Mouse (Mus musculus) mature B cell (primary cell): Measurements from ENCODE around the gene Ppp1r12c.

Source experiments
- in situ Hi-C: fragments of 300-500 bp; cut with MboI; formaldehyde crosslinking; loops from 2 replicates; pipeline ENCODE4 v1.14.3; 2019

Ppp1r12c gene

GRCm38 (mm10) chr7:4516332-4517050 lies 15.0 kb upstream of the Ppp1r12c start, which contains the start of gene Tnnt1:
TSS of gene Tnnt1 (minus strand) at chr7:4516382.
- in situ Hi-C loops = no loop called here

GRCm38 (mm10) chr7:4515853-4516252 lies 14.4 kb upstream of the Ppp1r12c start:
- in situ Hi-C loops = no loop called here

- in situ Hi-C loops = no loop called here
Observed at GRCm38 (mm10) chr7:4513829-4514712, 12.6 kb upstream of the Ppp1r12c start.

- in situ Hi-C loops = no loop called here
Observed at GRCm38 (mm10) chr7:4513236-4513635, 11.8 kb upstream of the Ppp1r12c start.

- in situ Hi-C loops = no loop called here
Observed at GRCm38 (mm10) chr7:4511489-4512224, 10.2 kb upstream of the Ppp1r12c start.

- in situ Hi-C loops = no loop called here
Observed at GRCm38 (mm10) chr7:4509863-4510608, 8.6 kb upstream of the Ppp1r12c start.

GRCm38 (mm10) chr7:4508739-4509116 lies 7.2 kb upstream of the Ppp1r12c start:
- in situ Hi-C loops = no loop called here

GRCm38 (mm10) chr7:4508062-4508738 lies 6.7 kb upstream of the Ppp1r12c start:
- in situ Hi-C loops = no loop called here

- in situ Hi-C loops = no loop called here
Observed at GRCm38 (mm10) chr7:4507220-4507619, 5.7 kb upstream of the Ppp1r12c start.

- in situ Hi-C loops = no loop called here
Observed at GRCm38 (mm10) chr7:4504646-4505435, 3.4 kb upstream of the Ppp1r12c start.

- in situ Hi-C loops = no loop called here
Observed at GRCm38 (mm10) chr7:4503858-4504257, 2.4 kb upstream of the Ppp1r12c start.

- in situ Hi-C loops = no loop called here
Observed at GRCm38 (mm10) chr7:4503100-4503499, 1.6 kb upstream of the Ppp1r12c start.

GRCm38 (mm10) chr7:4502421-4503090 lies 1.1 kb upstream of the Ppp1r12c start:
- in situ Hi-C loops = no loop called here

- in situ Hi-C loops = no loop called here
Observed at GRCm38 (mm10) chr7:4500892-4501471, 498 bp downstream of the Ppp1r12c start.

- in situ Hi-C loops = no loop called here
Observed at GRCm38 (mm10) chr7:4499034-4499433, 2.4 kb downstream of the Ppp1r12c start.

GRCm38 (mm10) chr7:4498251-4498650 lies 3.2 kb downstream of the Ppp1r12c start:
- in situ Hi-C loops = no loop called here

GRCm38 (mm10) chr7:4497271-4497903 lies 4.1 kb downstream of the Ppp1r12c start:
- in situ Hi-C loops = no loop called here

- in situ Hi-C loops = no loop called here
Observed at GRCm38 (mm10) chr7:4496468-4496867, 5.0 kb downstream of the Ppp1r12c start.

GRCm38 (mm10) chr7:4493991-4494390 lies 7.5 kb downstream of the Ppp1r12c start:
- in situ Hi-C loops = no loop called here
